Mouse (Mus musculus) layer of hippocampus, postnatal 10 days (tissue): ENCODE results near the gene Smdt1. TPM values are rescaled to one million over a fixed set of nuclear protein-coding genes. Genes with fewer than 3 reads are reported as not detected.
"Not testable (repeated sequence)": the region's sequence is repeated elsewhere in the genome, so short reads cannot be mapped to it uniquely, and the experiment has no call there.

Source experiments
- DNase-seq, 2 experiments: peaks; one replicate each; pipeline ENCODE4 v3.0.0; 2021; ENCODE audit warnings: low spot score in 2 of 2
- total RNA-seq, 2 experiments: library from RNA; stranded (reverse); gene quantifications; 2 replicates each; pipeline ENCODE4 v1.2.3; 2021

Smdt1 gene
- total RNA-seq, 2 experiments from 2014 or later, result 158 to 179 TPM

- no peak for DNase-seq
Measured at GRCm38 (mm10) chr15:82342543-82342935, 3.8 kb downstream of the Smdt1 start.

- no peak for DNase-seq
Measured at GRCm38 (mm10) chr15:82343368-82344287, 4.9 kb downstream of the Smdt1 start.

- no peak for DNase-seq
Measured at GRCm38 (mm10) chr15:82344971-82345370, 6.2 kb downstream of the Smdt1 start.

- peak; percentile 97 to 98 for DNase-seq
Measured at GRCm38 (mm10) chr15:82345820-82346470, 7.2 kb downstream of the Smdt1 start.

- no peak for DNase-seq
Measured at GRCm38 (mm10) chr15:82346580-82347302, 8.0 kb downstream of the Smdt1 start.

GRCm38 (mm10) chr15:82347303-82347676 lies 8.5 kb downstream of the Smdt1 start:
- DNase-seq, result no peak

- DNase-seq, result no peak
Measured at GRCm38 (mm10) chr15:82347852-82348251, 9.1 kb downstream of the Smdt1 start.

- DNase-seq, result no peak
Measured at GRCm38 (mm10) chr15:82348258-82348998, 9.7 kb downstream of the Smdt1 start.

- no peak for DNase-seq
Measured at GRCm38 (mm10) chr15:82348999-82349341, 10.2 kb downstream of the Smdt1 start.

GRCm38 (mm10) chr15:82350349-82350748 lies 11.6 kb downstream of the Smdt1 start:
- no peak for DNase-seq

- no peak for DNase-seq
Measured at GRCm38 (mm10) chr15:82351480-82351879, 12.7 kb downstream of the Smdt1 start.

- no peak for DNase-seq
Measured at GRCm38 (mm10) chr15:82353078-82353744, 14.5 kb downstream of the Smdt1 start.

- DNase-seq, result no peak
Measured at GRCm38 (mm10) chr15:82353745-82354113, 15.0 kb downstream of the Smdt1 start.

GRCm38 (mm10) chr15:82354126-82354945 lies 15.6 kb downstream of the Smdt1 start, which contains the start of gene Ndufa6:
Ndufa6 (minus strand) TSS chr15:82354322.
- DNase-seq, result peak; percentile 97 to 98

- DNase-seq, result no peak
Measured at GRCm38 (mm10) chr15:82358431-82359260, 19.9 kb downstream of the Smdt1 start.

- peak in 1 of 2 experiments; percentile 37 for DNase-seq
Measured at GRCm38 (mm10) chr15:82361459-82362018, 22.8 kb downstream of the Smdt1 start.

- DNase-seq, result peak in 1 of 2 experiments; percentile 6
Measured at GRCm38 (mm10) chr15:82362234-82362633, 23.5 kb downstream of the Smdt1 start.

GRCm38 (mm10) chr15:82363801-82364200 lies 25.0 kb downstream of the Smdt1 start:
- DNase-seq, result not testable (repeated sequence)
